Mouse (Mus musculus): ENCODE data around the gene Dmrt3. TPM values are rescaled to one million over a fixed set of nuclear protein-coding genes. Genes with fewer than 3 reads are reported as not detected.

Dmrt3 gene
- total RNA-seq, 2 experiments from 2014 or later = not detected

DNA sequence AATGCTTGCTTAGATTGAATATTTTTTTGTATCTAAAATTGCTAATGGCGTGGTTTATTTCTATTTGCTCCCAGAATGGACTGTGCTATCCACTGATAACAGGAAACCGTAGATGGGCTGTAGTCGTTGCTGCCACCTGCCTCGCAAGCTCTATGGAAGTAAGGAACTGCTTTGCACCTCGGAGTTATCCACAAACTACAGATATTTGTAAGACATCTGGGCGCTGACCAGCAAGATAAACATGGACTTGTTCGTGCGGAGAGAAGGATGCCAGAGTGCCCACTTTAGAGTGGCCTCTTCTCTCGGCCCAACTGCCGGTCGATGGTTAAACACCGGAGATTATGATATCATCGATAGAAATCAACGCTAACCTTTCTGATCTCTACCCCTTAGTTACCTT lies 61.6 kb downstream of the Dmrt3 start:
- no peak for ATAC-seq (replicated peaks; ENCODE audit: low FRiP score, poor library complexity, severe bottlenecking)

DNA sequence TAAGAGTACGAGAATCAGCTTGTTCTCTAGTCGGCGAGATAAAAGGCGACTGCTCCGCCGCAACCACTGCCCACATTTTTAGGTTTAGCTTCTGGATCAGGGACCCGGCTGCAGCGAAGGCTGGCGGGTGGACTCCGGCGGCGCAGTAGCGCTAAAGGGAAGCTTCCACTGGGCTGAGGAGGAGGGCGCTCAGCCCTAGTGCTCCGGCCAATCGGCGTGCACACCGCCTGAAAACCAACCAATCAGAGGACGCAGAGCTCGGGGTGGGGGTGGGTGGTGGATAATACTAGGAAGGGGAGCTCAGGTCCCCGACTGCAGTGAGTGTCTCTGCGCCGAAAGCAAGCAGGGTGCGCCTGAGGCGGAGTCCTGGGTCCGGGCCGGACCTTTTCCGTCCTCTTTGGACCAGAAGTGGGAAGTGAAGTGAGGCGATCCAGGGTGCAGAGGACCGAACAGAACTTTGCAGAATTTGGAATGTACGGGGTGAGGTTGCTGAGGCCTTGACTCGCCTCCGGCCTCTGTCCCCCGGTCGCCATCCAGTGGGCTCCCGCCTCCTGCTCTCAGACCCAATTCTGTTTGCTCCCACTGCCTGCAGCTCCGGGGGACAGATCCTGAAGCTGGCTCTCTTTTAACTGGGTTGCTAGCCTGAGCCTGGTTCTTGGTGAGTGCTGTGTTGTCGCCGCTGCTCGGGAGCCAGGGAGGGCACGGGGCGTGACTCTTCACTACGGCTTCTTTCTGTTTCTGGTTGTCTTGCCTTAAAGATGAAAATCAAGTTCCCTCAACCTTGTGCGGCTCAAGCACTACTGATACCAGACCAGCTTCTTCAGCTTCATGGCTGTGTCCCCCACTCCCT lies 62.2 kb downstream of the Dmrt3 start, which contains the start of gene Dmrt2:
Dmrt2 (plus strand) TSS at position 311 of the 850 bp plus-strand sequence.
- no peak for ATAC-seq (replicated peaks; ENCODE audit: low FRiP score, poor library complexity, severe bottlenecking)

Other genes with a start within 250 kb of the Dmrt3 start
- gene Dmrt1, start 104.7 kb upstream of the Dmrt3 start, total RNA-seq (2015; ENCODE audit: low replicate concordance) = not detected in 2 replicates
- not detected in 2 replicates for gene Dmrt1, start 104.7 kb upstream of the Dmrt3 start, total RNA-seq (2017; ENCODE audit: low replicate concordance)
- gene Dmrt2, start 62.1 kb downstream of the Dmrt3 start, total RNA-seq (2015; ENCODE audit: low replicate concordance) = not detected in 2 replicates
- not detected in 2 replicates for gene Dmrt2, start 62.1 kb downstream of the Dmrt3 start, total RNA-seq (2017; ENCODE audit: low replicate concordance)